Mouse (Mus musculus): ENCODE data around the gene S100a3.

- no peak for TF ChIP-seq POLR2A (IDR thresholded peaks at IDR 0.05; ENCODE audit: control insufficient read depth, extremely low read depth, insufficient read depth, low read length, poor library complexity)
- TF ChIP-seq CTCF (IDR thresholded peaks at IDR 0.05; ENCODE audit: borderline replicate concordance, control insufficient read depth, extremely low read depth, insufficient read depth, low read length, poor library complexity): no peak
These were observed 22.2 kb downstream of the S100a3 start for GRCm38 (mm10) chr3:90582556-90582955.
